Mouse (Mus musculus) ES-Bruce4 (cell line): Measurements from ENCODE around the gene Whamm.

ENCODE experiments used
- CTCF ChIP-seq: IDR thresholded peaks from one replicate; pipeline ENCODE4 v1.8.1; 2011; ENCODE audit warnings: low read depth, low read length
- POLR2A ChIP-seq: IDR thresholded peaks from one replicate; pipeline ENCODE4 v1.8.1; 2011; ENCODE audit warnings: low read length; ENCODE audit not compliant: insufficient read depth

- no peak for TF ChIP-seq POLR2A
- no peak for TF ChIP-seq CTCF
Measured at GRCm38 (mm10) chr7:81570271-81570670, 795 bp upstream of the Whamm start.
